Mouse (Mus musculus) CH12.LX (cell line): ENCODE data around the gene Tpcn1. TPM values are rescaled to one million over a fixed set of nuclear protein-coding genes. Genes with fewer than 3 reads are reported as not detected.

Experiments used
- DNase-seq: peaks from one replicate; pipeline ENCODE4 v3.0.0-alpha.2; 2013; ENCODE audit errors: extremely low read depth
- H3K27ac ChIP-seq: 2 replicates; pipeline ENCODE4 v1.5.1; 2012; ENCODE audit warnings: low read depth, mild to moderate bottlenecking, control low read depth, moderate library complexity; ENCODE audit not compliant: insufficient read depth
- H3K27me3 ChIP-seq: replicated peaks from 2 replicates; pipeline ENCODE3; 2012; ENCODE audit warnings: inconsistent platforms
- H3K36me3 ChIP-seq, 2 experiments: replicated peaks in 1 of 2; 2 replicates each; pipeline versions ENCODE3 to v1.6.1; 2012; ENCODE audit warnings: inconsistent platforms in 1 of 2, low read length in 1 of 2, mild to moderate bottlenecking in 1 of 2, mixed read lengths in 1 of 2, moderate library complexity in 1 of 2; ENCODE audit not compliant: control insufficient read depth in 1 of 2, insufficient read depth in 1 of 2
- H3K4me1 ChIP-seq, 2 experiments: 2 replicates each; pipeline ENCODE4 v1.6.1; 2012; ENCODE audit warnings: inconsistent platforms in 1 of 2, moderate library complexity in 1 of 2; ENCODE audit not compliant: insufficient read depth in 2 of 2, control insufficient read depth in 1 of 2
- H3K4me2 ChIP-seq: 2 replicates; pipeline ENCODE4 v1.6.1; 2012; ENCODE audit warnings: low read depth, mild to moderate bottlenecking, control low read depth; ENCODE audit not compliant: poor library complexity, insufficient read depth, severe bottlenecking
- H3K4me3 ChIP-seq, 3 experiments: fragments of 150-350 bp in 1 of 3; sonication (generic) in 1 of 3; replicated peaks in 1 of 3; 2 replicates each; pipeline versions ENCODE3 to v1.5.1; 2011 to 2012; ENCODE audit warnings: low read depth in 2 of 3, low read length in 2 of 3, mild to moderate bottlenecking in 2 of 3, moderate library complexity in 2 of 3, control low read depth in 1 of 3, improper control_type of control experiment in 1 of 3, inconsistent platforms in 1 of 3, mixed read lengths in 1 of 3; ENCODE audit not compliant: poor library complexity in 1 of 3
- H3K79me2 ChIP-seq: replicated peaks from 2 replicates; pipeline ENCODE4 v1.6.1; 2012; ENCODE audit warnings: mild to moderate bottlenecking, moderate library complexity; ENCODE audit not compliant: control insufficient read depth, poor library complexity, insufficient read depth, severe bottlenecking; ENCODE audit errors: extremely low read depth
- H3K9ac ChIP-seq: 2 replicates; pipeline ENCODE4 v1.6.1; 2012; ENCODE audit warnings: low read depth, mild to moderate bottlenecking, control low read depth, moderate library complexity; ENCODE audit not compliant: insufficient read depth
- H3K9me3 ChIP-seq: replicated peaks from 2 replicates; pipeline ENCODE3; 2012; ENCODE audit warnings: low read length, inconsistent platforms, mixed read lengths
- BHLHE40 ChIP-seq: IDR thresholded peaks from 2 replicates; pipeline ENCODE4 v1.6.1; 2011; ENCODE audit warnings: mild to moderate bottlenecking, low read depth, low read length, improper control_type of control experiment
- CHD1 ChIP-seq: IDR thresholded peaks from 2 replicates; pipeline ENCODE4 v1.6.1; 2012; ENCODE audit warnings: low read depth, low read length, improper control_type of control experiment, inconsistent platforms
- CHD2 ChIP-seq: IDR thresholded peaks from 2 replicates; pipeline ENCODE4 v1.6.1; 2011; ENCODE audit warnings: low read length, improper control_type of control experiment
- CTCF ChIP-seq, 2 experiments: IDR thresholded peaks in 1 of 2; conservative IDR thresholded peaks in 1 of 2; 2 replicates each; pipeline ENCODE4 v1.5.1; 2011 to 2012; ENCODE audit warnings: low read depth in 2 of 2, low read length in 2 of 2, improper control_type of control experiment in 1 of 2, inconsistent platforms in 1 of 2, mild to moderate bottlenecking in 1 of 2, moderate library complexity in 1 of 2
- EP300 ChIP-seq: IDR thresholded peaks from 2 replicates; pipeline ENCODE4 v1.6.1; 2011; ENCODE audit warnings: low read length, improper control_type of control experiment
- ETS1 ChIP-seq: conservative IDR thresholded peaks from 2 replicates; pipeline ENCODE4 v1.6.1; 2012; ENCODE audit warnings: low read depth, mild to moderate bottlenecking, inconsistent platforms, low read length, improper control_type of control experiment, moderate library complexity
- GABPA ChIP-seq: IDR thresholded peaks from 2 replicates; pipeline ENCODE4 v1.6.1; 2012; ENCODE audit warnings: low read depth, low read length, improper control_type of control experiment, inconsistent platforms; ENCODE audit not compliant: insufficient replicate concordance
- HCFC1 ChIP-seq: IDR thresholded peaks from 2 replicates; pipeline ENCODE4 v1.6.1; 2012; ENCODE audit warnings: low read depth, mild to moderate bottlenecking, inconsistent platforms, low read length, improper control_type of control experiment
- IRF4 ChIP-seq: IDR thresholded peaks from 2 replicates; pipeline ENCODE4 v1.6.1; 2014; ENCODE audit warnings: low read depth, mild to moderate bottlenecking, inconsistent platforms, low read length, improper control_type of control experiment
- JUN ChIP-seq: IDR thresholded peaks from 2 replicates; pipeline ENCODE4 v1.6.1; 2011; ENCODE audit warnings: low read depth, mild to moderate bottlenecking, low read length, improper control_type of control experiment, moderate library complexity; ENCODE audit not compliant: insufficient read depth
- MAFK ChIP-seq: IDR thresholded peaks from 2 replicates; pipeline ENCODE4 v1.6.1; 2011; ENCODE audit warnings: low read length, improper control_type of control experiment; ENCODE audit not compliant: insufficient replicate concordance
- MAZ ChIP-seq: IDR thresholded peaks from 2 replicates; pipeline ENCODE4 v1.6.1; 2012; ENCODE audit warnings: low read depth, mild to moderate bottlenecking, inconsistent platforms, low read length, improper control_type of control experiment, moderate library complexity
- MXI1 ChIP-seq: IDR thresholded peaks from 2 replicates; pipeline ENCODE4 v1.6.1; 2011; ENCODE audit warnings: mild to moderate bottlenecking, low read depth, low read length, improper control_type of control experiment
- MYC ChIP-seq: IDR thresholded peaks from 2 replicates; pipeline ENCODE4 v1.6.1; 2011; ENCODE audit warnings: low read depth, mild to moderate bottlenecking, improper control_type of control experiment, low read length
- NELFE ChIP-seq: IDR thresholded peaks from 2 replicates; pipeline ENCODE4 v1.6.1; 2011; ENCODE audit warnings: low read depth, low read length, improper control_type of control experiment
- PAX5 ChIP-seq: IDR thresholded peaks from 2 replicates; pipeline ENCODE4 v1.6.1; 2012; ENCODE audit warnings: low read length, inconsistent platforms, mixed read lengths
- POLR2AphosphoS2 ChIP-seq: IDR thresholded peaks from 2 replicates; pipeline ENCODE4 v1.6.1; 2011; ENCODE audit warnings: low read depth, low read length, improper control_type of control experiment
- RAD21 ChIP-seq: IDR thresholded peaks from 2 replicates; pipeline ENCODE4 v1.6.1; 2011; ENCODE audit warnings: low read depth, mild to moderate bottlenecking, low read length, improper control_type of control experiment, moderate library complexity
- SMC3 ChIP-seq: IDR thresholded peaks from 2 replicates; pipeline ENCODE4 v1.6.1; 2011; ENCODE audit warnings: low read depth, low read length, improper control_type of control experiment
- USF1 ChIP-seq: IDR thresholded peaks from 2 replicates; pipeline ENCODE4 v1.6.1; 2014; ENCODE audit warnings: low read depth, mild to moderate bottlenecking, inconsistent platforms, low read length, improper control_type of control experiment
- USF2 ChIP-seq: conservative IDR thresholded peaks from 2 replicates; pipeline ENCODE4 v1.6.1; 2011; ENCODE audit warnings: low read depth, low read length, improper control_type of control experiment
- dilution Hi-C: fragments of 300-500 bp; cut with MboI; formaldehyde crosslinking; loops from 2 replicates; pipeline ENCODE4 v1.14.3; 2020; ENCODE audit warnings: low sequenced_read_pairs; ENCODE audit not compliant: extremely low pct_unique_long_range_greater_than_20kb, extremely low pct_ligation_motif_present
- in situ Hi-C: fragments of 300-500 bp; cut with MboI; formaldehyde crosslinking; loops from 3 replicates; pipeline ENCODE4 v1.14.3; 2019; ENCODE audit warnings: low sequenced_read_pairs, low pct_ligation_motif_present, low pct_unique_long_range_greater_than_20kb, mixed read lengths
- polyA plus RNA-seq: library from polyadenylated mRNA; unstranded; fragments of >175 nt; gene quantifications from 2 replicates; pipeline ENCODE4 v1.2.1, GENCODE M21; 2012; ENCODE audit warnings: low read depth; ENCODE audit not compliant: insufficient read length
- total RNA-seq, 2 experiments: library from RNA; depleted of rRNA; stranded (reverse); fragments of 300-350 nt in 1 of 2; fragments of >200 nt in 1 of 2; gene quantifications; 2 replicates each; pipeline ENCODE4 v1.2.3; 2012 to 2014

Gene Tpcn1
- total and polyA plus RNA-seq, 3 experiments = 0.90 to 5.4 (median 2.2) TPM

GRCm38 (mm10) chr5:120525737-120526136, 62.7 kb downstream of the Tpcn1 start:
- Histone ChIP-seq H3K9ac (no peak overlapping the region), H3K9me3 (peaks cover 6% of the 10 kb centered on the region), H3K4me2 (no peak overlapping the region), H3K4me1 (peaks cover 6 to 20% of the 10 kb centered on the region in 2 experiments), H3K79me2 (no peaks in the 10 kb centered on the region), H3K27ac (no peak overlapping the region), H3K36me3 (peaks cover 21 to 75% of the 10 kb centered on the region in 2 experiments), H3K4me3 (no peak overlapping the region), H3K27me3 (no peaks in the 10 kb centered on the region)
- in situ Hi-C loops = no loop called here
- dilution Hi-C loops = no loop called here
- TF ChIP-seq MAFK = no peak
- no peak for TF ChIP-seq POLR2AphosphoS2
- TF ChIP-seq NELFE = no peak
- peak; percentile 50 for TF ChIP-seq RAD21
- peak; percentile 70 for TF ChIP-seq SMC3
- TF ChIP-seq EP300 = no peak
- peak; percentile 8; the same call in 1 of the 2 replicates for TF ChIP-seq IRF4
- TF ChIP-seq ETS1 = no peak
- TF ChIP-seq HCFC1 = no peak
- TF ChIP-seq BHLHE40 = no peak
- no peak for TF ChIP-seq GABPA
- peak in 1 of 2 experiments; percentile 72; a peak in 2 of 4 replicates for TF ChIP-seq CTCF (conservative IDR thresholded peaks at IDR 0.05 in 1 of 2, IDR thresholded peaks at IDR 0.05 in 1 of 2; ENCODE audit: low read depth in 2 of 2, low read length in 2 of 2)
- no peak for TF ChIP-seq MYC
- TF ChIP-seq MXI1 = no peak
- TF ChIP-seq CHD1 = no peak
- no peak for DNase-seq

- TF ChIP-seq PAX5 (no peak), USF1 (no peak), MAFK (no peak), JUN (no peak), MAZ (no peak), CHD2 (no peak), USF2 (no peak), POLR2AphosphoS2 (no peak)
- H3K4me2 ChIP-seq = no peak overlapping the region
- no peak overlapping the region for H3K27ac ChIP-seq
- H3K4me1 ChIP-seq = peaks cover 6 to 20% of the 10 kb centered on the region in 2 experiments
- dilution Hi-C loops = no loop called here
- DNase-seq = no peak
- peaks cover 21 to 76% of the 10 kb centered on the region in 2 experiments for H3K36me3 ChIP-seq
- no peak overlapping the region for H3K4me3 ChIP-seq
- H3K9me3 ChIP-seq = peaks cover 6% of the 10 kb centered on the region
- H3K9ac ChIP-seq = no peak overlapping the region
- no peaks in the 10 kb centered on the region for H3K79me2 ChIP-seq
- in situ Hi-C loops = loop anchor here (25.0 kb wide), 1 partner anchor 188 kb away; the partner anchor contains the start of gene Dtx1
- H3K27me3 ChIP-seq = no peaks in the 10 kb centered on the region
Measured at GRCm38 (mm10) chr5:120524736-120525135, 63.7 kb downstream of the Tpcn1 start.
